Mouse (Mus musculus) forebrain, embryonic 13.5 days (tissue): ENCODE results near the gene Slc11a2. TPM values are rescaled to one million over a fixed set of nuclear protein-coding genes. Genes with fewer than 3 reads are reported as not detected.
"Not testable (repeated sequence)": the region's sequence is repeated elsewhere in the genome, so short reads cannot be mapped to it uniquely, and the experiment has no call there.

Source experiments
- ATAC-seq: fragments of 200-750 bp; cut with Nextera tagmentation; 2 replicates; pipeline ENCODE4 v1.8.0; 2017
- H3K27ac ChIP-seq: fragments of 300-500 bp; sonication (generic); 2 replicates; pipeline ENCODE4 v1.5.1; 2015; ENCODE audit warnings: inconsistent platforms, mild to moderate bottlenecking, moderate library complexity
- H3K27me3 ChIP-seq: fragments of 300-500 bp; sonication (generic); 2 replicates; pipeline ENCODE4 v1.6.1; 2015; ENCODE audit warnings: mild to moderate bottlenecking, inconsistent platforms
- H3K36me3 ChIP-seq: fragments of 300-500 bp; sonication (generic); 2 replicates; pipeline ENCODE4 v1.6.1; 2015; ENCODE audit warnings: mild to moderate bottlenecking, inconsistent platforms; ENCODE audit not compliant: poor library complexity, severe bottlenecking
- H3K4me1 ChIP-seq: fragments of 300-500 bp; sonication (generic); 2 replicates; pipeline ENCODE4 v1.6.1; 2015; ENCODE audit warnings: inconsistent platforms
- H3K4me2 ChIP-seq: fragments of 300-500 bp; sonication (generic); 2 replicates; pipeline ENCODE4 v1.6.1; 2015; ENCODE audit warnings: inconsistent platforms, mild to moderate bottlenecking, moderate library complexity
- H3K4me3 ChIP-seq: fragments of 300-500 bp; sonication (generic); 2 replicates; pipeline ENCODE4 v1.5.1; 2015; ENCODE audit warnings: mild to moderate bottlenecking, inconsistent platforms
- H3K9ac ChIP-seq: fragments of 300-500 bp; sonication (generic); 2 replicates; pipeline ENCODE4 v1.6.1; 2015; ENCODE audit warnings: mild to moderate bottlenecking, inconsistent platforms
- H3K9me3 ChIP-seq: fragments of 300-500 bp; sonication (generic); replicated peaks from 2 replicates; pipeline ENCODE4 v1.6.1; 2016; ENCODE audit warnings: inconsistent platforms
- WGBS: fragments of 180-500 bp; shearing (Covaris S2); methylation state at CpG from one replicate; pipeline ENCODE4 v1.1.7; 2015; 5-methylcytosine and 5-hydroxymethylcytosine counted together
- polyA plus RNA-seq: library from polyadenylated mRNA; unstranded; fragments of >200 nt; fragmentation: Nextera tagmentation; extraction: Ambion mirVana; gene quantifications from 2 replicates; pipeline ENCODE4 v1.2.1, GENCODE M21; 2015

Slc11a2 gene
- polyA plus RNA-seq, 1 experiment from 2014 or later, result 21.3 TPM

DNA sequence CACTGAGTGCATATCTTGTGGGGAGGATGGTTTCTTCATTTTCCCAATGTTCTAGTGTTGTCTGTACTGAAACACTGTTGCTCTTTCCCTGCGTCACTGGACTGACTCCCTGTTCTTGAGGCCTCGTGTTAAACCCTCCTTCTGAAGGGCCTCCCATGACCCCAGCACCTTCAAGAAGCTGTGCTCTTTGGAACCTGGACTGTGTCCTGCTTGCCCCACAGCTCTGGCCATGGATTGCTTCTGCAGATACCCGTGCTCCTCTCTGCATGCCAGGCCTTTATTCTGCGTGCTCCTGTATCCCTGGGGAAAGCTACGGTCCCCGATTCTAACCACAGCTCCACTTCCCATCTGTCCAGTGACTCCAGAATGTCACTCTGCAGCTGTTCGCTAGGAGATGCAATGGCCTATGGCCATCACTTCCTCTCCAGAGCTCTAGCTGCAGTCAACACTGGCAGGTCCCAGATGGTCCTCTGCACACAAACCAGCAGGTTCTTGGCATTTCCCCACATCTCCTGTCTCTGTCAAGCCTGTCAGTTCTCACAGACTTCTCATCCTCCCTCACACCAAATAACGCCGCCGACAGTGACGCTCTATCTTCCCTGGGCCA lies 5.2 kb upstream of the Slc11a2 start:
- Histone ChIP-seq H3K36me3 (no peaks in the 10 kb centered on the region), H3K4me1 (no peaks in the 10 kb centered on the region), H3K27me3 (peaks cover 14% of the 10 kb centered on the region), H3K4me2 (no peak overlapping the region), H3K9me3 (0 out of 2 replicates have a peak, but pooled peaks cover 3% of the 10 kb centered on the region), H3K4me3 (no peak overlapping the region), H3K27ac (no peak overlapping the region), H3K9ac (no peak overlapping the region)
- ATAC-seq, result no peak
- 83% methylated on average over 11 of the region's 11 CpGs for WGBS

DNA sequence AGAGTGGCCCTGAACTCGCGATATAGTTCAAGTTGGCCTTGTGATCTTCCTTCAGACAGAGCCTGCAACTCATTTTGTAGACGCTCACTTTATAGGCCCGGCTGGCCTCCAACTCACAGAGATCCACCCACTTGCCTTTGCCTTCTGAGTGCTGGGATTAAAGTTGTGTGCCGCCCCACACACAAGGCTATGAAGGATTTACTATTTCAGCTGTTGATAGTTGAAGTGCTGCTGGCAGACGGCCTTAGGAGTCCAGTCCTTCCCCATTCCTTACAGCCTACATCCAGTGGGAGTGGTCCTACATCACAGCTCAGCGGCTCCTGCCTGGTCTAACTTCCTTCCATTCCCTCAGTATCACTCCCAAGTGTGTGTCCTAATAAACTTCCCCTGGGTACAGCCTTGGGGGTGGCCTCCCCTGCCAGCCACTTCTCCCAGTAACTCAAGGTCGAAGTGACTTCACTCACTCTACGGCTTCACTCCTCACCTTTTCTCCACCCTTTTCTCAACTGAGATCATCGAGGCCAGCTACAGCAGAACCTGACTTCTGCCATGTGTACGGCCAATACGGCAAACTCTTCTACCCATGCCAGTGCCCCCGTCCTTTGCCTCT lies 3.5 kb upstream of the Slc11a2 start:
- no peak for ATAC-seq

DNA sequence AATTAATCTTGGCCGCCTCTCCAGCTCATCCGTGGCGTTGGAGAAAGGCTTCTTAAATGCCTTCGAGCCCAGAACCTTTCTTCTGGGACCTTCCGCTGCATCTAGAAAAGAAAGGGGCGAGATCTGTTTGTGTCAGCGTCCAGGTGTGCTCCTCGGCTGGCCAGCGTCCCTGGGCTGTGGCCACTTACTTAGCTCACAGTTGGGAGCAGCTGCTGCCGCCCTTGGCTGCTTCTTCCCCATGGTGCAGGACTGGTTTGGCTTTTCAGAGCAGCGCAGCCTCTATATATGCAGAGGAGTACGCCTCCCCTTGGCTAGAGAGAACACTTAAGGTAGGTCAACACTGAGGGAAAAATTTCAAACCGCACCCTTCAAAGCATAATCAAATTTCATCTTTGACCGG lies 956 bp downstream of the Slc11a2 start:
- no peak for ATAC-seq
- H3K4me1 ChIP-seq, result peaks cover 45% of the 10 kb centered on the region
- no peaks in the 10 kb centered on the region for H3K36me3 ChIP-seq
- H3K27ac ChIP-seq, result no peak overlapping the region
- peak overlapping the region; percentile 88 for H3K4me2 ChIP-seq
- H3K4me3 ChIP-seq, result peak overlapping the region; percentile 96
- 0 out of 2 replicates have a peak, but pooled peaks cover 3% of the 10 kb centered on the region for H3K9me3 ChIP-seq
- H3K27me3 ChIP-seq, result peaks cover 31% of the 10 kb centered on the region
- 3% methylated on average over 14 of the region's 14 CpGs for whole genome bisulfite sequencing
- peak overlapping the region; percentile 96 for H3K9ac ChIP-seq

More for the DNA sequence above, 3.5 kb upstream of the Slc11a2 start:
- no peak overlapping the region for H3K27ac ChIP-seq
- 89% methylated on average over 13 of the region's 13 CpGs for WGBS
- H3K9ac ChIP-seq, result no peak overlapping the region
- H3K9me3 ChIP-seq, result 0 out of 2 replicates have a peak, but pooled peaks cover 3% of the 10 kb centered on the region
- peaks cover 29% of the 10 kb centered on the region for H3K27me3 ChIP-seq
- no peaks in the 10 kb centered on the region for H3K36me3 ChIP-seq
- no peak overlapping the region for H3K4me3 ChIP-seq
- H3K4me2 ChIP-seq, result no peak overlapping the region
- peaks cover 10% of the 10 kb centered on the region for H3K4me1 ChIP-seq

DNA sequence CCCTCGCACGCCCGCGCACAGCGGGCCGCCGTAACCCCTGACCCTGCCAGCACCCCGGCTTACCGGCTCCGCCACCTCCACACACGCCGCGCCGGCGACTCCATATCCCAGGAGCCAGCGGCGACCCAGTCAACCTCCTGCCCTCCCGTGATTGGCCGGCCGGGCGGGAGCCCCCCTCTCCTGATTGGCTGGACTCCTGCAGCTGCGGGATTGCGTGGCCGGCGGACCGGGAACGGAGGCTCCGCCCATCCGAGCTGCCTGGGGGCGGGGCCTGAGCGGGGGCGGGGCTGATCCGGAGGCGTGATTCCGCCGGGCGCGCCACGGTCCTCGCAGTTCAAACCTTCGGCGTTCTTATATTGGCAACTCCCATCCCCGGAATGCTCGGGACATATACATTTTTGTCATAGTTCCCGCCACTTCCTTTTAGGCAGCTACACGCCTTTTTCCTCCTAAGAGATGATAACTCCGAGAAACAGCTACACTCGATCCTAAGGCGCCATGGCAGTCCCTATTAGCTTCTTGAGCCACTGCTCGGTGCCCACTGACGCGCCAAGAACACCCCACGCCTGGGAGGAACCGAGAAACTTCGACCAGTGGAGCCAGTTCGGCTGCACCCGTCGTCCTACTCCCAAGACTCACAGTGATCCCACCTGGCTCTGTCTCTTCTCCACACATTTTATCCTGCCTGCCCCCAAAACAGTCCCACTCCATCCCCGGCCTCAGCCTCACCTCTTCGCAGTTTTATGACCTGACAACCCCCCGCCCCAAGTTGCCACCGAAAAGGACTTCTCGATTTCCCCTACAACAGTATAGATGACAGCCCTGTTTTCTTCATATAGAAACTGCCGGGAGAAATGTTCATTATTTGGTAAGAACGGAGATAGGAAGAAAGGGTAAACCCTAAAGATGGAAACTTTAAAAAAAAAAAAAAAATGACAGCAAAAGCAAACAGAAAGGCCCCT lies 1.7 kb downstream of the Slc11a2 start:
- H3K4me1 ChIP-seq, result peaks cover 45% of the 10 kb centered on the region
- H3K27ac ChIP-seq, result no peak overlapping the region
- no peaks in the 10 kb centered on the region for H3K36me3 ChIP-seq
- peak overlapping the region; percentile 96 for H3K9ac ChIP-seq
- peak overlapping the region; percentile 96 for H3K4me3 ChIP-seq
- 1% methylated on average over 55 of the region's 65 CpGs for WGBS
- peak; percentile 99 for ATAC-seq
- H3K4me2 ChIP-seq, result peak overlapping the region; percentile 88
- 0 out of 2 replicates have a peak, but pooled peaks cover 3% of the 10 kb centered on the region for H3K9me3 ChIP-seq
- peaks cover 31% of the 10 kb centered on the region for H3K27me3 ChIP-seq

DNA sequence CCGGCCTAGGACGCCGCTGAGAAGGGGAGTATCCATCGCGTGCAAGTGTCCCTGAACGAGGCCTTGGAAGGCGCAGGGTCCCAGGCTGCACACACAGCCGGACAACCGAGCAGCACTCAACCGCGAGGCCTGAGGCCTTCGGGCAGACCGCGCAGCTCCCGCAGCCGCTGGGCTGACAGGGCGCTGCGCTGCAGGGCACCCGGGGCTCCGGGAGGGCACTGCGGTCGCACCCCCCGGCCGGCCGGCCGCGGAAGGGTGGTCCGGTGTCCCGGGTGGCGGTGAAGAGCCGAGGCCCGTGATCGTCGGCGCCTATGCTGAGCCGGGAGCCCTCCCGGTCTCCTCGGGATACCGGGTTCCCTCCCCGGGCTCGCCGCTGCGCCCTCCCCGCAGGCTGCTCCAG lies 2.4 kb downstream of the Slc11a2 start:
- peak; percentile 74 for ATAC-seq
- H3K9me3 ChIP-seq, result 0 out of 2 replicates have a peak, but pooled peaks cover 3% of the 10 kb centered on the region
- H3K27me3 ChIP-seq, result peaks cover 31% of the 10 kb centered on the region
- peak overlapping the region; percentile 96 for H3K4me3 ChIP-seq
- peak overlapping the region; percentile 96 for H3K9ac ChIP-seq
- no peak overlapping the region; the same call in 1 of the 2 replicates for H3K27ac ChIP-seq
- WGBS, result under 1% methylated on average over 33 of the region's 44 CpGs
- no peaks in the 10 kb centered on the region for H3K36me3 ChIP-seq
- peaks cover 45% of the 10 kb centered on the region for H3K4me1 ChIP-seq
- H3K4me2 ChIP-seq, result peak overlapping the region; percentile 88

DNA sequence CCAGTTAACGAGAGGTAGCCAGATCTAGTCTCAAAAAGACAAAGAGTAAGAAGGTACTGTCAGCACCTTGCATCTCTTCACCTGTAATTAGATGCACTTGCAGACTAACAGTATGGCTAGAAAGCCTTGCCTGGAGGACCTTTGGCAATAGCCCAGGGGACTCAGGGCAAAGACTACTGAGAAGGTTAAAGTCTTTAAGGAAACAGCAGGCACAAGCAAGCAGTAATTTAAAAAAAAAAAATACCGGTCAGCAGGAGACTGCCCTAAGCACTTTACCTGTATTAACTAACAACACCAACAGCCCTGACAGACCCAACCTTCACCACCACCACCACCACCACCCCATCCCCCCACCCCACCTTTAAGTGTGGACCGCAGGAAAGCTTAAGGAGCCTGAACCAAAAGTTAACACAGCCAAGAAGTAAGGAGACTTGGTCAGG lies 3.1 kb downstream of the Slc11a2 start, which contains the start of gene Gm5475:
Gene Gm5475, plus strand, starts transcription at position 390 of the 440 bp plus-strand sequence.
- peak within 1 kb of the TSS; percentile 96 for H3K4me3 ChIP-seq
- WGBS, result 30% methylated on average over 3 of the region's 3 CpGs
- not testable (repeated sequence) for H3K27ac ChIP-seq, H3K9me3 ChIP-seq, H3K36me3 ChIP-seq, ATAC-seq
- peak within 1 kb of the TSS; percentile 88 for H3K4me2 ChIP-seq
- H3K9ac ChIP-seq, result peak within 1 kb of the TSS; percentile 96
- peaks cover 31% of the 10 kb centered on the region for H3K27me3 ChIP-seq
- peaks cover 45% of the 10 kb centered on the region for H3K4me1 ChIP-seq

DNA sequence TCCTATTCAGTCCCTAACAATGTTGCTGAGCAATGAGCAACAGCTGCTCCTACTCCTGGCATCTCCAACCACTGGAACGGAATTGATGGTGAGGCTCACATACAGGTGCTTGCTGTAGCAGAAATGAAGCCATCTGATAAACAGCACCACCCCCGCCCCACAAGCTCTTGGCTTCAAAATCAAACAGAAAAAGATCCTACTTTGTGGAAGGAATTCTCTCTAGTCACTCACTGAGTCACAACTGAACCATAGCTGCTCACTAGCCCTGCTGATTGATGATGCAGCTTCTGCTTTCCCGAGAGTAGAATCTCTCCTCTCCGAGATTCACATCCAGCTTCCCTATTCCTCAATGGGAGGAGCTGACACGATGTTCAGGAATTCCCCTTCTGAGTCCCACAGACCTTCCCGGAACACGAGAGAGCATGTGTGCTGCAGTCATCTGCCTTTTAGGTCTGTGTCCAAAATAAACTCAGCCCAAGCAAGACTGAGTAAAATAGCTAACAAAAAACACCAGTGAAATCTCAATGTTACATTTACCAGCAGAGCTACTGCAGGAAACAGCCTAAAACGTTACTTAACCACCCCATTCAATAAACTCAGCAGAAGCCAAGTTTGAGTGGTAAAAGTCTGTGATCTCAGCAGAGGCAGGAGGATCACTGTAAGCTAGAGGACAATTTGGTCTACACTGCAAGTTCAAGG lies 3.7 kb downstream of the Slc11a2 start:
- Histone ChIP-seq H3K9me3 (0 out of 2 replicates have a peak, but pooled peaks cover 3% of the 10 kb centered on the region), H3K36me3 (no peaks in the 10 kb centered on the region), H3K4me1 (peaks cover 45% of the 10 kb centered on the region), H3K27me3 (peaks cover 29% of the 10 kb centered on the region), H3K4me3 (peak overlapping the region; percentile 96), H3K4me2 (peak overlapping the region; percentile 88), H3K27ac (no peak overlapping the region), H3K9ac (peak overlapping the region; percentile 96; the same call in 1 of the 2 replicates)
- ATAC-seq, result no peak
- WGBS, result 51% methylated on average over 8 of the region's 8 CpGs

DNA sequence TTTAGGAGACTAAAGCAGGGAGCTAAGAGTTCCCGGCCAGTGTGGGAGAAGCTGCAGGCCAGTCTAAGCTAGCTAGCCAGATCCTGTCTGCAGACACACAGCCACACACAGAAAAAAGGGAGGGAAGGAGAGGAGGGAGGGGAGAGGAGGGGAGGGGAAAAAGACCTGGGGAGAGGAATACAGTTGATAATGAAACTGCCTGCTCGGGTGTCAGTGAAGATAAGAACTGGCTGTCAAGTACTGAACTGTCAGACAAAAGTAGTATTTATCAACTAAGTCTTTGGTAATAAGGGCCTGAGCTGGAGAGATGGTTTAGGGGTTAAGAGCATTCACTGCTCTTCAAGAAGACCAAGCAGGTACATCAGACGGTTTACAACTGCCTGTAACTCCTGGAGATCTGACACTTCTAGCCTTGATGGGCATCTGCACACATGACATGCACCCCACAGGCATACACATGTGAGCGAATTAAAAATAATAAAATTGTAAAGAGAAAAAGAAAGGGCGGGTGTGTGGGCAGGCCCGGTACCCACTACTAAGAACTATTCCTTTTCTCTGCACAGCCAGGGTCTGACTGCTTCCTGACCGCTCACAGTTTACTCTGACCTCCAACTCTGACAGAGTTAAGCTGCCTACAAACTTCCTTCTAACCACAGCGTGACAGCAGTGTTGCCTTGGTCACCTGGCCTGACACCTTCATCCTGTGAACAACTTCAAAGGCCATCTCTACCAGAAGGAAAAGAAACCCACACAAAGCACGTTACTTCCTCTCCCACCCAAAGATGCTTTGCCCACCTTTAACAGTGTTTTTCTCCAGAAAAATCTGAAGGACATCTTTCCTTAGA lies 4.7 kb downstream of the Slc11a2 start:
- Histone ChIP-seq H3K4me1 (peaks cover 45% of the 10 kb centered on the region), H3K9ac (peak overlapping the region; percentile 35; the same call in 1 of the 2 replicates)
- ATAC-seq, result no peak

DNA sequence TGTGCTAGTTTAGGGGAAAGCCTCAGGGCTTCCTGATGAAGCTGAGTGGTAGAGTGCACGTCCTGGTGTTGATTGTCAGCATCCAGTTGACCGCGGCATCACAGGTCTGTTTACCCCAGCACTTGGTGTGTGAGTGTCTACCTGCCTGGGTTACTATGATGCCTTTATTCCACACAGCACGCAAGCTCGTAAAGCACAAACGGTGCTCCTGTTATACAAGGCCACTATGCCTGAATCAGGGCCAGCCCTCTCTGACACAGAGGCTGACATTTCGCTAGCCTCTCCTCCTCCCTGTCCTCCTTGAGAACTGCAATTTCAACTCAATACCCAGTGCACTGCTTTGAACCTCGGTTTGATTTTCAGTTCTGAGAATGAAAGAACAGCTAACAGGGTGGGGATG lies 5.6 kb downstream of the Slc11a2 start:
- H3K4me2 ChIP-seq, result no peak overlapping the region
- H3K27ac ChIP-seq, result no peak overlapping the region
- peaks cover 43% of the 10 kb centered on the region for H3K4me1 ChIP-seq
- H3K4me3 ChIP-seq, result no peak overlapping the region
- H3K9me3 ChIP-seq, result no peaks in the 10 kb centered on the region
- H3K36me3 ChIP-seq, result no peaks in the 10 kb centered on the region
- WGBS, result 76% methylated on average over 8 of the region's 8 CpGs
- no peak for ATAC-seq
- H3K9ac ChIP-seq, result peak overlapping the region; percentile 39; the same call in 1 of the 2 replicates
- H3K27me3 ChIP-seq, result peaks cover 10% of the 10 kb centered on the region

More for the DNA sequence above, 4.7 kb downstream of the Slc11a2 start:
- 67% methylated on average over 9 of the region's 9 CpGs for WGBS
- Histone ChIP-seq H3K27ac (no peak overlapping the region), H3K9me3 (no peaks in the 10 kb centered on the region), H3K4me2 (no peak overlapping the region), H3K36me3 (no peaks in the 10 kb centered on the region), H3K4me3 (no peak overlapping the region), H3K27me3 (peaks cover 18% of the 10 kb centered on the region)

DNA sequence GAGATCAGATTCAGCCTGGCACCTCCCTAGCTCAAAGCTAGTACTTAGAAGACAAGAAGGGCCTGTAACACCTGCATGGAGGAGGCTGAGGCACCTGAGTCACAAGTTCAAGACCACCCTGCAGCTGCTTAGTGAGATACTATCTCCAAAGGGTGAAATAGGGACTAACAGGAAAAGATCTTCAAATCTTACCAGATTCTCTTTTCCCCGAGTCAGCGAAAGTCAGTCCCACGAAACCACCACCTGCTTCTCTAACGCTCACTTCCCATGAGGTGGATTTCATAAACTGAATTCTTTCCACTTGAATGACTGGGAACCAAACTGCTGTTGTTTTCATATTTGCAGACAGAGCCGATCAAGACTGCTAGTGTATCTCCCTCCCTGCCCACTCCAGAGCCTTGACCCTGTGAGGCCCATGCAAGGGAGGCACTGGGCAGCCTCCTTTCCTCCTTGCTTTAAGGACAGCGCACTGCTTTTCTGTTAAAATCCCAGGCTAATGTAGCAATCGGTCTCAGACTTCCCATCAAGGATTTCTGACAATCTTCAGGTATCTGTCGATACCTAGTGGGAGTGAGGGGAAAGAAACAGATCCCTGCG lies 6.9 kb downstream of the Slc11a2 start:
- H3K9me3 ChIP-seq, result no peaks in the 10 kb centered on the region
- no peaks in the 10 kb centered on the region for H3K36me3 ChIP-seq
- H3K27ac ChIP-seq, result no peak overlapping the region
- no peaks in the 10 kb centered on the region for H3K27me3 ChIP-seq
- no peak overlapping the region for H3K4me2 ChIP-seq
- 84% methylated on average over 9 of the region's 9 CpGs for WGBS
- H3K4me3 ChIP-seq, result no peak overlapping the region
- no peak overlapping the region for H3K9ac ChIP-seq
- no peak for ATAC-seq
- H3K4me1 ChIP-seq, result peaks cover 33% of the 10 kb centered on the region
